ENCODE assay signal across 9 mouse cellular contexts in the genomic region with DNA sequence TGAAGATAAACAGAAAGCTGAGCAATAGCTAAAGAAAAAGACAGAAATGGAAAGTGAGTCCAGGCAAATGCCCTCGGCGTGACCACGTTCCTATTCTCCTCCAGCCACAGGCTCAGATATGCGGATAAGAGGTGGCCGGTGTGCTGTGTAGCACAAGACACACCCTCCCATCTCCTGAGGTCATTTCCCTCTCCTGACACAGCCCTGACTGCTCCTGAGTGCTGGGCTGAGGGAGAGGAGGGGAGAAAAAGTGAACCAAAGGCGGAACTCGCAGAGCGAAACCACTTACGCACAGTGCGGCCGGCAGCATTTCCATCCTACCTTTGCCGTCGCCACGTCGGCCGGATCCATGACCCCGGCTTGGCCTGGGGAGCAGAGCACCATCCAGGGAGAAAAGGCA.
A peak's percentile ranks its signal among the peaks of the same experiment; 100 is the strongest.
DNase-seq lines count a peak whose midpoint lies in the region; ATAC-seq and TF ChIP-seq lines count a peak whose summit lies in the region.
"Had no signal": no experiment of that assay in that cellular context is flagged by ENCODE, and none has a peak within 500 bp of the region (broad histone marks: within the 10 kb centered on the region; RNA-seq: fewer than 3 reads in every experiment).

No protein-coding gene starts in this region.

- intact Hi-C loops in left cerebral cortex, postnatal 36 days (cut with DNase I), result loop anchor here (5.0 to 10.0 kb wide), 2 partner anchors 59 to 147 kb away; no protein-coding TSS in a partner anchor

- no peaks in the 10 kb centered on the region for H3K36me3 ChIP-seq in liver, embryonic 11.5 days (ENCODE audit: control insufficient read depth, insufficient read depth, low read length)
- H3K36me3 ChIP-seq in forebrain, embryonic 13.5 days (ENCODE audit: poor library complexity, severe bottlenecking), result no peaks in the 10 kb centered on the region
- H3K36me3 ChIP-seq in limb, embryonic 15.5 days, result no peaks in the 10 kb centered on the region

- no peak overlapping the region for H3K27ac ChIP-seq in liver, embryonic 11.5 days (ENCODE audit: low read depth, low read length)
- no peak overlapping the region for H3K27ac ChIP-seq in forebrain, embryonic 13.5 days
- no peak overlapping the region for H3K27ac ChIP-seq in limb, embryonic 15.5 days
- H3K27ac ChIP-seq in olfactory bulb, adult 2 months (ENCODE audit: insufficient read depth, low read depth, low read length), result peak overlapping the region; percentile 81

- H3K9ac ChIP-seq in liver, embryonic 11.5 days (ENCODE audit: low read depth, low read length), result no peak overlapping the region
- H3K9ac ChIP-seq in forebrain, embryonic 13.5 days, result peak overlapping the region; percentile 60
- 0 out of 2 replicates have a peak overlapping the region, but pooled peaks have one; percentile 15 for H3K9ac ChIP-seq in limb, embryonic 15.5 days

- no peaks in the 10 kb centered on the region for H3K27me3 ChIP-seq in liver, embryonic 11.5 days (replicated peaks; ENCODE audit: control insufficient read depth, insufficient read depth, low read length)
- H3K27me3 ChIP-seq in forebrain, embryonic 13.5 days, result no peaks in the 10 kb centered on the region
- H3K27me3 ChIP-seq in limb, embryonic 15.5 days, result no peaks in the 10 kb centered on the region

- H3K4me2 ChIP-seq in liver, embryonic 11.5 days, result peak overlapping the region; percentile 33
- peak overlapping the region; percentile 54 for H3K4me2 ChIP-seq in forebrain, embryonic 13.5 days
- H3K4me2 ChIP-seq in limb, embryonic 15.5 days, result 0 out of 2 replicates have a peak overlapping the region, but pooled peaks have one; percentile 38

- no peak for TF ChIP-seq POLR2A in olfactory bulb, adult 2 months (IDR thresholded peaks at IDR 0.05; ENCODE audit: insufficient read depth, low read depth, low read length)

- peaks cover 7% of the 10 kb centered on the region; the same call in 1 of the 2 replicates for H3K4me1 ChIP-seq in liver, embryonic 11.5 days (replicated peaks; ENCODE audit: control insufficient read depth, insufficient read depth, low read length)
- H3K4me1 ChIP-seq in forebrain, embryonic 13.5 days, result peaks cover 23% of the 10 kb centered on the region
- peaks cover 18% of the 10 kb centered on the region for H3K4me1 ChIP-seq in limb, embryonic 15.5 days
- H3K4me1 ChIP-seq in olfactory bulb, adult 2 months (ENCODE audit: control insufficient read depth, insufficient read depth, low read length), result peaks cover 27% of the 10 kb centered on the region

- H3K9me3 ChIP-seq in liver, embryonic 11.5 days (ENCODE audit: control insufficient read depth, low read length), result no peaks in the 10 kb centered on the region
- no peaks in the 10 kb centered on the region for H3K9me3 ChIP-seq in forebrain, embryonic 13.5 days (replicated peaks)
- no peaks in the 10 kb centered on the region for H3K9me3 ChIP-seq in limb, embryonic 15.5 days

- TF ChIP-seq CTCF in olfactory bulb, adult 2 months (IDR thresholded peaks at IDR 0.05; ENCODE audit: insufficient read depth, low read depth, low read length), result no peak

- DNase-seq in liver, embryonic 11.5 days (ENCODE audit: low spot score), result no peak
- DNase-seq in liver, result no peak
- DNase-seq in left cerebral cortex, postnatal 36 days (ENCODE audit: low spot score in 2 of 2), result no peak
- no peak for DNase-seq in lung, postnatal 25 days (ENCODE audit: low spot score)
- no peak for DNase-seq in thymus, postnatal 14 days
- DNase-seq: thymus, postnatal 36 days had no signal

- WGBS in liver, embryonic 11.5 days, result 66% methylated on average over 17 of the region's 17 CpGs
- 74% methylated on average over 17 of the region's 17 CpGs for WGBS in forebrain, embryonic 13.5 days
- 81% methylated on average over 17 of the region's 17 CpGs for WGBS in limb, embryonic 15.5 days
- 79% methylated on average over 17 of the region's 17 CpGs for WGBS in olfactory bulb, adult 2 months

- no peak for ATAC-seq in liver, embryonic 11.5 days (replicated peaks; ENCODE audit: low FRiP score)
- no peak for ATAC-seq in forebrain, embryonic 13.5 days
- no peak for ATAC-seq in limb, embryonic 15.5 days (ENCODE audit: insufficient number of reproducible peaks, low FRiP score, low TSS enrichment, low read depth)

- H3K4me3 ChIP-seq in liver, embryonic 11.5 days (ENCODE audit: low read depth, low read length), result no peak overlapping the region
- no peak overlapping the region; the same call in 1 of the 2 replicates for H3K4me3 ChIP-seq in forebrain, embryonic 13.5 days
- no peak overlapping the region for H3K4me3 ChIP-seq in limb, embryonic 15.5 days
- H3K4me3 ChIP-seq in olfactory bulb, adult 2 months (ENCODE audit: insufficient read depth, low read depth, low read length), result peak overlapping the region; percentile 8
